Mouse (Mus musculus) adipocyte (in vitro differentiated cells): ENCODE measurements at regions not wholly inside any gene's neighbourhood (a gene's known extent, or its start where the extent isn't known, plus 50 kb on each side); places are given as distances from the start of the nearest gene placed in this dataset.
"Not testable (repeated sequence)": the region's sequence is repeated elsewhere in the genome, so short reads cannot be mapped to it uniquely, and the experiment has no call there.

ENCODE experiments used
- DNase-seq: peaks from one replicate; pipeline ENCODE4 v3.0.0-alpha.2; 2016; ENCODE audit warnings: low spot score

- not testable (repeated sequence) for DNase-seq
Observed at GRCm38 (mm10) chr11:40159161-40159560, 535.8 kb downstream of the Mat2b start.

GRCm38 (mm10) chr11:40149312-40149711 is 545.7 kb downstream of the Mat2b start:
- DNase-seq: peak; percentile 69

- DNase-seq: no peak
Observed at GRCm38 (mm10) chr11:40137803-40138202, 557.2 kb downstream of the Mat2b start.

GRCm38 (mm10) chr11:40102613-40103012 is 592.4 kb downstream of the Mat2b start:
- no peak for DNase-seq

GRCm38 (mm10) chr11:40074317-40074716 is 620.7 kb downstream of the Mat2b start:
- DNase-seq: no peak

- DNase-seq: no peak
Observed at GRCm38 (mm10) chr11:40050503-40050902, 644.5 kb downstream of the Mat2b start.

GRCm38 (mm10) chr11:40027511-40027910 is 667.5 kb downstream of the Mat2b start:
- no peak for DNase-seq

- no peak for DNase-seq
Observed at GRCm38 (mm10) chr11:39999483-39999882, 695.5 kb downstream of the Mat2b start.

GRCm38 (mm10) chr11:39998612-39999011 is 696.4 kb downstream of the Mat2b start:
- no peak for DNase-seq

- DNase-seq: no peak
Observed at GRCm38 (mm10) chr11:39972585-39972984, 722.4 kb downstream of the Mat2b start.

GRCm38 (mm10) chr11:39963705-39964104 is 731.3 kb downstream of the Mat2b start:
- DNase-seq: no peak

- DNase-seq: no peak
Observed at GRCm38 (mm10) chr11:39954426-39954825, 740.6 kb downstream of the Mat2b start.

GRCm38 (mm10) chr11:39944196-39944595 is 750.8 kb downstream of the Mat2b start:
- DNase-seq: no peak

GRCm38 (mm10) chr11:39934216-39934615 is 760.8 kb downstream of the Mat2b start:
- no peak for DNase-seq

- no peak for DNase-seq
Observed at GRCm38 (mm10) chr11:39923977-39924527, 771.0 kb downstream of the Mat2b start.

- DNase-seq: no peak
Observed at GRCm38 (mm10) chr11:39917716-39918347, 777.2 kb downstream of the Mat2b start.

GRCm38 (mm10) chr11:39899644-39900225 is 795.3 kb downstream of the Mat2b start:
- no peak for DNase-seq

- no peak for DNase-seq
Observed at GRCm38 (mm10) chr11:39883305-39883704, 811.7 kb downstream of the Mat2b start.

- no peak for DNase-seq
Observed at GRCm38 (mm10) chr11:39868451-39868979, 826.5 kb downstream of the Mat2b start.
